Mouse (Mus musculus) kidney, postnatal 14 days (tissue): ENCODE measurements around the gene Gm3435.
"Not testable (repeated sequence)": the region's sequence is repeated elsewhere in the genome, so short reads cannot be mapped to it uniquely, and the experiment has no call there.

Source experiments
- DNase-seq: peaks from one replicate; pipeline ENCODE4 v3.0.0; 2022; ENCODE audit warnings: mixed read lengths

Gene Gm3435

DNA sequence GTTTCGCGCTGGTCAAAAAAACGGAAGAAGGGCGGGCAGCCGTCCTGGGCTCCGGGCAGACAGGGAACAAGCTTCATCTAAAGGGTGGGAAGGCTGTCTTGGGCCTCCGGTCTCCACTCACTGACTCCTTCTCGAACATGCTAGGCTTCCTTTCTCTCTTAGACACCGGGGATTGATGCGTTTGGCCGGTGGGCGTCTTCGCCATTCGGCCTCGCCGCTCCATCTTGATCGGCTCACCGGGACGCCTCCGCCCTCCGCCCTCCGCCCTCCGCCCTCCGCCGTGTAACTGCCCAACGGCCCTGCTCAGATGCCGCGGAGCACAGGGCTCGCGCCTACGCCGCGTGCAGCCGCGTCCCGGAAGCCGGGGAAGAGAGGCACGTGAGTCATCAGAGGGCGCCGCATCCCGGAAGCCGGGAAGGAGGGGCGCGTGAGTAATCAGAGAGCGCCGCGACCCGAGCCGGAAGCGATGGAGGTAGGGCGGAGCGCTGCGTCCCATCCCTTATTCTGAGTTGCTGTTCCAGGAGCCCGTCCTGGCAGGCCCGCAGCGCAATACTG is 31.3 kb downstream of the Gm3435 start, which contains the start of the genes Ermard, Tcte3 and Gm3448:
Ermard (plus strand) TSS at position 34 of the 555 bp plus-strand sequence.
Tcte3 (minus strand) TSS at position 314 of the 555 bp plus-strand sequence.
Gm3448 (minus strand) TSS at position 363 of the 555 bp plus-strand sequence.
- peak; percentile 47 for DNase-seq

DNA sequence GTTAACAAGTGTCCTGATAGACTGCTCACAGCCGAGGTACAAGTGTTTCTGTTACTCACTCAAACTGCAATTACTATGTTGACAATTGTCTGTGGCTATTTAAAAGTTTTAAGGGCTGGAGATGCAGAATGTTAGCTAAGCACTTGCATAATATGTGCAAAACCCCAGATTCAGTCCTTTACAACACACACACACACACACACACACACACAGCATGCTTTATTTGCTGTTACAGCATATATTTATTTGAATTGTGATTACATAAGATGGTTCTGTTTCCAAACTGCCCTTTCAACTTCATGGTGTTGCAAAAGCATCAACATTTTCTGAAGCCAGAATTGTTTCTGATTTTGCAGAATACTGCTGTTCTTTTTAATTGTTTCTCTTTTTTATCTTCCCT is 40.4 kb downstream of the Gm3435 start:
- DNase-seq, result not testable (repeated sequence)

DNA sequence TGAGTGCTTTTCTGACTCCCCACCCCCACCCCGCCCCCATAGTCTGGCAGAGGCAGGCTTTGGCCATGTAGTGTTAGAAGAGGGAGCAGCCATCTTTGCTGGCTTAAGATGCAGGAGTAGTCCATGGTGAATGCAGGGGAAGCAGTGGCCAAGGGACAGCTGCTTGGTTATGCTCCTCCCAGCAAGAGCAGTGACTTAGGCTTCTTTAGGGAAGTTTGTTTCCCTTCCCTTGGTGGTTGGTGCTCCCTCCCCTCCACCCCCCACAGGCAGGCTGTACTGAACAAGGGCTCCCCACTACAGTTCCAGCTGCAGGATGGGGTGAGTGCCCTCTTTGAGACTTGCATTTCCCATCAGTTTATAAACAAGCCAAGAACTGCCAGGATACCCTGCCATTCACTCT is 42.8 kb downstream of the Gm3435 start:
- not testable (repeated sequence) for DNase-seq

DNA sequence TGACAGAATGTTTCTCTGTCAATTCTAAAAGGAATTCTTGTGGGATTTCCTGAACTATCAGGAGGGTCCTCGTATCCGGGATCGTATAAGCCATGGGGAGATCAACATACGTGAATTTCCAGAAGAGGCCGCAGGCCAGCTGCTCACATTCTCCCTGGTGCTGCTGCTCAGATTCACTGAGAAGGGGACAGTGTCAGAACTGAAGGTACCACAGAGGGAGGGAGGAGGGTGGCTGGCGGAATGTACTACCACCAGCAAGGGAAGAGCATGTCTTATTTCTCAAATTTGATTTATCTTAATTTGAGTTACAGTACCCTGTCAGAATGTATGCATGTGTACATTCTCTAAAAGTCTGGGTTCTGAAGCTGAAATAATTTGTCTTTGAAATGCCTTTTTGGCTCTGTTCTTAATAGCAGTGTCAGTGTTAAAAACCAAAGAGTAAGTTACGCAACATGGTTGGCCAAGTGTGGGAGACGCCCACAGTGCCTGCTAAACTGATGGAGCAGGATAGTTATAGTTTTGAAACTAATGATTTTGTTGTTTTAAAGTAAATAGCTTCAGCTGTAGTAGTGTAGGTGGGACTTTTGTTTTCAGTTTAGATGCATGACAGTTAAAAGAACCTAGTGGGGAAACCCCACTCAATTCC is 43.3 kb downstream of the Gm3435 start:
- not testable (repeated sequence) for DNase-seq

DNA sequence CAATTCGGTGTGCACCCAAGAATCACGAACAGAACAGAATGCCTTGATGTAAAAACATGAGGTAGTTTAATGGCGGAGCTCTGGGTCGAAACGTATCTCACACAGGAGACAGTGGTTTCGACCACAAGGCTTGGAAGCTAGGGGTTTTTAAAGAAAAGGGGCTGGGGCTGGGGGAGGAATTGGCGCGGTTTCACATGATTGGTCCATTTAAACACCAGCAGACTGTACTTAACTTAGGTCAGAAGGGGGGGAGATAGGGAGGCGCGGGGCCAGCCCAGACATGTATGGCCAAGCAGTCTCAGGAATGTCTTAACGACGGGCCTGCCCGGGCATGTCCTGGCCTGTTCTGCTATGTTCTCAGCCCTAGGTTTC is 43.8 kb downstream of the Gm3435 start:
- not testable (repeated sequence) for DNase-seq

DNA sequence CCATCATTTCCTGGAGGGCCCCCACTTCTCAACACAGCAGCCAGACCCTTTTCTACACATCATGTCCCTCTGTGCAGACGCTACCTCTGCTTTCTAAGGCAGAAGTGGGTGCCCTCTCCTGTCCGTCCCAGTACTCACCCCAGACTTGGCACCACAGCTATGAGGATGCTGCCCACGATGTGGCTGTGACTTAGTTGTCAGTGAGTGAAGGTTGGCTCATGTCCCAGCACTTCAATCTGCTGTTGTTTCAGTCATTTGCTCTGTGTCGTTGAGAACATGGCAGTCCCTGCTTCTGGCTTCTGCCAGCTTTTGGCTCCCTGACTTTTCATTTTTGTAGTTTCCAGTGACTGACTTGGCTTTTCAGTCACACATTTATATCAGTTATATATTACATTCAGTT is 45.9 kb downstream of the Gm3435 start:
- DNase-seq, result no peak

DNA sequence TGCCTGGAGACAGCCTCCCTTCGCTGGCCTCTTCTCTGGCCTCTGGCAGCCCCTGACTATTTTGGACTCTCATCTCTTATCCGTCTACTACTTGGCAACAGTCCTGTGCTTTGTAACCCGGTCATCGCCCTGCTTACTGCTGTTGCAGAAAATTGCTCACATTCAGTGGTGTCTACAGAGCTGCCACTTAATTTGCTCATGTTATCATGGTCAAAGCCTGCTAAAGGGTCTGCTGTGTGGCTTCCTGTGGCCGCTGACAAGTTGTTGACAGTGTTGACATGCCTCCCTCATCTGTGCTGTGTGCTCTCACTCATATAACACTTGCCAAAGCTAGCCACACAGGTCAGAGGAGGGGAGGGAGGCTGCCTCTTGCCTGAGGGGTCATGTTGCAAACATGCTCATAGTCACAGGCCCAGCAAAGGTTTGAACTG is 48.2 kb downstream of the Gm3435 start:
- no peak for DNase-seq

GRCm38 (mm10) chr17:15059646-15060045 is 49.7 kb downstream of the Gm3435 start:
- DNase-seq, result no peak

DNA sequence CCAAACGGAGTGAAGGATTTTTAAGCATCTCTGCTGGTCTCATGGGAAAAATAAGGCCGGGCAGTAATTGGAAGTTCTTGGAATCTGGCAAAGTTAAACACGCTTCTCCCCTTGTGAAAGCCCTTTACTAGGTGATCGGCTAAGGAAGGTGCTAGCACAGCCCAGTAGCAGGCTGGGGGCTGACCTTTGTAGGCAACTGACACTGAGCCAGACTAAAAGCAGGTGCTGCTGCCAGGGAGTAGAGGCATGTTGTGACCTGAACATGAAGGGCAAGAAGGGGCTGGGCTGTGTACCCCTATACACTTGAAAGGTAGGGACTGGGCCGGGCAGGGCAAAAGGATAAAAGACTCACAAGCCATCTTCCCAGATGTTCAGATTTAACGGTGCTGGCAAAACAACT is 50.4 kb downstream of the Gm3435 start:
- DNase-seq, result no peak

GRCm38 (mm10) chr17:15065391-15066024 is 55.5 kb downstream of the Gm3435 start:
- DNase-seq, result peak; percentile 73

DNA sequence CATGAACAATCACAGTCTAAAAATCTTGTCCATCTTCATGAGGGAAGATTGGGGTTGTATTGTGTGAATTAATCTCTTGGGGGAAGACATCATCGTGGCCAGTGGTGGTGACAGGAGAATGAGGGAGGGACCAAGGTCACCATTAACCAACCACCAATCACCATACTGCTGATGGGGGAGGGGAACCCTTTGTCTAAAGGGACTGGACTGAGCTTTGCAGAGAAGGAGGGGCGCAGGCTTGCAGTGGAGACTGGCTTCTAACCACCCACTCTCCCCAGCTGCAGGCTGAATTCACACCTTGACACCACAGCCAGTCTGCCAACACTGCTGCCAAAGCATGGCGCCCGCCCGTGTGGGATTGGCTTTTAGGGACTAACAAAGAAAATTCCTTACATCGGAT is 56.1 kb downstream of the Gm3435 start:
- peak; percentile 19 for DNase-seq

- peak; percentile 49 for DNase-seq
Observed at GRCm38 (mm10) chr17:15066911-15067310, 56.9 kb downstream of the Gm3435 start.

DNA sequence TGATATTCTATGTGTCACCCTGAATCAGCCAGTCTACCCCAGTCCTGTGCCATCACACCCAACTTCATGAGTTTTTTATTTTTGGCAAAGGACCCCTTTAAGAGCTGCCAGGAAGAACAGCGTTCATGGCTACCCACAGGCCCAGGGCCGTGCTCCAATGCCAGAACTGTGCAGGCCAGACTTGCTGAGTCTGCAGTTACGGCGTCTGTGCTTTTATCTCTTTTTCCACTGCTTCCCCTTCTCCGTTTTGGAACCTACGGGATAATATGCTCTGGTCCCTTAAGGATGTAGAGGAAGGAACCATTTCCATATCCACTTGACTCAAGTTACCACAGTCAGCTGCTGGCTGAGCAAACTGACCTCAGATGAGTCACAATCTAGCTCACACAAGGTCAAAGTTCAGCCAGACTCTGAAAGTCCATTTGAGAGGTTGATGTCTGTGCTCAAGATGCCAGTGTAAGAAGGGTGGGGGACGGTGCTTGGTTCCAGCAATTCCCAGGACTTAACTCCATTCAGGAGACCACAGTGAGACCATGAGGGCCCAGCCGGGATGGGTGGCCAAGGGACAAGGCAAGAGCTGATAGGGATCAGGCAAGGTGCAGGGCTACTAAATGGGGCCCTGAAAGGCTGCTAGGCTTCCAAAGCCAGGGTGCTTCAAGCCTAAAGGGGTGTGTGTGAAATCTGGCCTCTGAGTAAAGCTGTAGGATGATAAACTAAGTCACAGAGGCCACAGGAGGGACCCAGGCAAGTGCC is 58.2 kb downstream of the Gm3435 start:
- DNase-seq, result peak; percentile 40

DNA sequence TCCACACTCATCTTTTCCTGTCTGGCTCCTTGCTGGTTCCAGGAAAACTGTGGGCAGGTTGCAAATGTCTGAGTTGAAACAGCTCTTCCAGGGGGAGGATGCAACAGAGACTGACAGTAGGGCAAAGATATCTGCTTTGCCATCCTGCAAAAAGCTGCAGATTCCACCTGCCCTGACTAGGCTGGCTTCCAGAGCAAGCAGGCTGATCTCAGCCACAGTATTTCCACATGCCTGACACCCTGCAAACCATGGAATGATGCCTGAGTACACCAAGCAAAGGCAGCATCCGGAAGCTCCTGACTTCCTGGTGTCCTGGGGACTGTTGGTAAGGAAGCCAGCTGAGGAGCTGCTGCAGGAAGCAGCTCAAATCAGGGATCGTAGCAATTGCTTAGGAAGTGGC is 59.1 kb downstream of the Gm3435 start:
- peak; percentile 61 for DNase-seq
